Mouse (Mus musculus): ENCODE data around the gene Fhit.

The Fhit gene

GRCm38 (mm10) chr14:10710796-10711311 lies 451.0 kb downstream of the Fhit start:
- in situ Hi-C loops (cut with MboI), result no loop called here

- in situ Hi-C loops (cut with MboI), result no loop called here
Observed at GRCm38 (mm10) chr14:10701707-10702106, 460.1 kb downstream of the Fhit start.

DNA sequence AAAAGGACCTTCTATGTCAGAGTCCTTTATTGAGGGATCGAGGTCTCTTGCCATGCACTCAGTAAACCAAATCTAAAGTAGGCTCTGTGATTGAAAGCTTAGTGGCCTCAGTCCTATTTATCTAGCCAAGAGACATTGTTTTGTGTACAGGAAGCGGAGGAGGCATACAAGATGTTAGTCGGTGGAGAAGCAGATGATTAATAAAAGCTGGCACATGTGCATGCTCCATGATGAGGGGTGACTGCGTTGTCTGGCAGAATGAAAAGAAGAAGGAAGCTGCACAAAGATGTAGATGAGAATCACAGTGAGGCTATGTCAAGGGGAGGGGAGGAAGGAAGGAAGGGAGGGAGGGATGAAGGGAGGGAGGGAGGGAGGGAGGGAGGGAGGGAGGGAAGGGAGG lies 481.8 kb downstream of the Fhit start:
- in situ Hi-C loops (cut with MboI), result no loop called here

GRCm38 (mm10) chr14:10679638-10680037 lies 482.2 kb downstream of the Fhit start:
- in situ Hi-C loops (cut with MboI), result no loop called here

DNA sequence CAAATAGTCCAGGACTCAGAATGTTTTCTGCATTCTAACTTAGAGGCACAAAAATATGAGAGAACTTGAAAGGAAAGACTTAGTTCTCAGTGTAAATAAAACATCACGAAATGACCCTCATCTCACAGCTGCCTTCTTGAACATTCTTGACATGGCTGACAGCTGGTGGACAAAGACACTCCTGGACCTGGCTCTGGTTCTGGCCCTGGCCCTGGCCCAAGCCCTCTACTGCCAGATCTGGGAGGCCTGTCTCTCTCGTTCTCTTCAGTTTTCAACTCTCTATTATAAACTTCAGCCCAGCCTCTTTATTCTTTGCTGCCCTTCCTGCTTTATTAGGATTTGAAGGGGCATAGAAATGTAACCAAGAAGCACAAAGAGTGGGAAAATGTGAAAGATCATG lies 484.2 kb downstream of the Fhit start:
- in situ Hi-C loops (cut with MboI), result no loop called here

GRCm38 (mm10) chr14:10660247-10660646 lies 501.6 kb downstream of the Fhit start:
- in situ Hi-C loops (cut with MboI), result no loop called here

GRCm38 (mm10) chr14:10659326-10659725 lies 502.5 kb downstream of the Fhit start:
- in situ Hi-C loops (cut with MboI), result no loop called here

GRCm38 (mm10) chr14:10658219-10658618 lies 503.6 kb downstream of the Fhit start:
- in situ Hi-C loops (cut with MboI), result no loop called here

GRCm38 (mm10) chr14:10657364-10657763 lies 504.5 kb downstream of the Fhit start:
- in situ Hi-C loops (cut with MboI), result no loop called here

DNA sequence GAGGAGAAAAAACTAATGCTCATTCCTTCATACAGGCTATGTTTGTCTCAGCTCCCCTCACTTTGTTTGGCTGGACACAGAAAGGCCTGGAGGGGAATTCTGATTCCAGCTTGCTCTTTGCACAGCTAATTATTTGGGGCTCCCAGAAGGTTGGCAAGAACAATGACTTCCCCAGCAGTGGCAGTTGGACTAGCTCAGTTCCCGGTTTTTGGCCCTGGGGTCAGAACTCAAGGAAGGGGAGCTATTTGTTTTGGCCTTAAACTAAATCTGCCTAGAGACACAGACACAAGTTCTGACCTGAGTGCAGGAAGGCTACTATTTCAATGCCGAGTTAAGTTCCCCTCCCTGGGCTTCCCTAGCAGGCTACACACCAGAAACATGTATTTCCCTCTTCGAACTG lies 506.0 kb downstream of the Fhit start:
- in situ Hi-C loops (cut with MboI), result no loop called here

- in situ Hi-C loops (cut with MboI), result no loop called here
Observed at GRCm38 (mm10) chr14:10647832-10648231, 514.0 kb downstream of the Fhit start.

GRCm38 (mm10) chr14:10631783-10632182 lies 530.1 kb downstream of the Fhit start:
- in situ Hi-C loops (cut with MboI), result no loop called here

- in situ Hi-C loops (cut with MboI), result no loop called here
Observed at GRCm38 (mm10) chr14:10630831-10631360, 530.9 kb downstream of the Fhit start.

DNA sequence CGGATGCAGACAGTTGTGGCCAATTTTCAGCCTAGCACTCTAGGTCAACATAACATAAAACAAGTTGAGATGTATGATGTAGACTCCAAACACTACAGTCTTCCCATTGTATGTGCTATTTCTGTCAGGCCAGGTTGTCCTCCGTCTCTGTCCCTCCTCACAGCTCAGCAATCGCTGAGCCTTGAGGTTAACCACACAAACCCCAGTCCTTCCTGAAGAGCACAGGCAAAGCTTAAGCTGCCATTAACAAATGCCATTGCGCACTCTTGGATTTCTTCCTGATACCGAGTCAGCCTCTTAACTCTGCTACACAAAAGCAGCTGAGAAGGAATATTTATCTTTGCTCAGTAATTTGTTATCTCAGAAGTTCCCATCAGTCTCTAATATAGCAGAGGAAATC lies 568.4 kb downstream of the Fhit start:
- in situ Hi-C loops (cut with MboI), result no loop called here

DNA sequence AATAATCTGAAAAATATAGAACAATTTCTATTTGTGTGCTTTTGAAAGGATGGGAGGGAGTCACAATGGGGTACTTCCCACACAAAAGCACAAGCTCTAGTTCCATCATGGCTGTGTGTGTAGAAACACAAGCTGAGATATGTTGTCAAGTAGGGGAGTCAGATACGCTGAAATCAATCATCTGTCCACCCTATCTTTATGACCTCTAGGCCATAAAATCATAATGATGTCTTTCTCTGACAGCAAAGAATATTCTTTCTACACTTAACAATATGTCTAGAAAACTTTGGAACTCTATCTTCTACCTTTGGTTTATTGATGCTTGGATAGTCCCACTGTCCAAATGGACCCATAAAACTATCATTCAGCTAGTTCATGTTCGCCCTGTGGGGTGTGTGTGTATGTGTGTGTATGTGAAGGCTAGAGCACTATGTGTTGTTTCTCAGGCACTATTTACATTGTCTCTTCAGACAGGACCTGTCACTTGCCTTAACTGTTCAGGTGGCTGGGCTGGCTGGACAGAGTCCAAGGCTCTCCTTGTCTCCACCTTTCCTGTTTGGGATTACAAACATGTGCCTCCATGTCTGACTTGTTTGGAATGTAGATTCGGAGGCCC lies 592.8 kb downstream of the Fhit start:
- in situ Hi-C loops (cut with MboI), result no loop called here

- in situ Hi-C loops (cut with MboI), result no loop called here
Observed at GRCm38 (mm10) chr14:10567771-10568170, 594.1 kb downstream of the Fhit start.

- in situ Hi-C loops (cut with MboI), result no loop called here
Observed at GRCm38 (mm10) chr14:10554755-10555154, 607.1 kb downstream of the Fhit start.

DNA sequence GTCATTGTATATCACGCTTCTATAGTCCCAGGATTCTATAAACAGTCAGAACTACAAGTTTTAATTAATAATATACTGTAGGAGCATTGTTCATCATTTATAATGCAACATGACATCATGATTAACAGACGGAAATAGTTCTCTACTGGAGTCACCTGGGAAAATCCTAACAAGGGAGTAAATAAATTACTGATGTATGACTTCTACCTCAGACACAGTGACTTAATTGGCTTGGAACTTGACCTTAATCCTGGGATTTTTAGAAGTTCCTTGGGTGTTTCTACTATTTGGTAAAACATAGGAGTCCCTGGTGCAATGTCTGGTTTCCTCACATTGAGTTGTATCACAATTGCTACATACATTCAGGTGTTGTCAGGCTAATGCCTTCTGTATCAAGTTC lies 613.2 kb downstream of the Fhit start:
- in situ Hi-C loops (cut with MboI), result no loop called here

GRCm38 (mm10) chr14:10545916-10546315 lies 615.9 kb downstream of the Fhit start:
- in situ Hi-C loops (cut with MboI), result no loop called here

DNA sequence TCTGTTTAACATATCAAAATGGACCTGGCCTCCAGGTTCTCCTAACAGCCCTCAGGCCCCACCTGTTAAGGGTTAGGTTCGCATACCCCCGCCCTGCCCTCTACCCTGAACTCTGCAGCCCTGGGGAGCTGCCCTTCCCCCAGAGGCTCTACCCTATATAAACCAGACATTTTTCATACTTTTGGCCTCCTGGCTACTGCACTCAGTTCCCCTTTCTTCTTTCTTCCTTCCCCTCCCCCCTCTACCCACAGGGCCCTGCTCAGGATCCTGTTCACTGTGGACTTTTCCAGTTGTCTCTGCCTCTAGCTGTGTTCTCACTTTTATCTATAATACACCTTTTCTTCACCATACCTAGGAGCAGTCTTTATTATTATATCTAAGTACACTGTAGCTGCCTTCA lies 627.0 kb downstream of the Fhit start:
- in situ Hi-C loops (cut with MboI), result no loop called here

DNA sequence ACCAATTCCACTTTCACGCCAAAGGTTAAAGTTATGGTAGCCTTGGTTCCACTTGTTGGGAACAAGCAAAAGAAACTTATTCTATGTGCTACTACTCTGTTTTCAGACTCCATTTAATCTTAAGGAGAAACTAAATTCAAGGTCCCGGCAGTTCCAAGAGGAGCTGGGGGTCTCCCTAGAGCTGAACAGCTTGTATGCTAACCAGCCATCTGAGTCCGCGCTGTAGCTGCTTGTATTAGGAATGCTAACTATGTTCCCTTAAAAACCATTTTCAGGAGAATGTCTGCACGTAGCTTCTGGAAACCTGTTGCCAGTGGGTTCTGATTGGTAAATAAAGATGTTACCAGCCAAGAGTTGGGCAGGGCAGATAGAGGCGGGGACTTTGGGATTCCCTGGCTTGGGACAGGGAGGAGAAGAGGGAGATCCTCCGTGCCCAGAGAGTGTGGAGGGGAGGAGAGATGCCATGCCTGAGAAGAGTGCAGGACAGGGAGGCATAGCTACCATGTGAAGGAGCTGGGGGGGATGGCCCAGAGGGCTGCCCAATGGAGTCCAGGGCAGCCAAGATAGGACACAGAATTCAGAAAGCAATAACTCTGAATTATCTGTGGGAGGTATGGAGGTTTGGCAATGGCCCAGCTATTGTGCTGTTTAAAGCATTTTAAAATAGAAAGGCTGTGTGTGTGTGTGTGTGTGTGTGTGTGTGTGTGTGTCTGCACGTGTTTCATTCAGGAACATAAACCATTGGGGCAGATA lies 629.9 kb downstream of the Fhit start:
- in situ Hi-C loops (cut with MboI), result no loop called here

DNA sequence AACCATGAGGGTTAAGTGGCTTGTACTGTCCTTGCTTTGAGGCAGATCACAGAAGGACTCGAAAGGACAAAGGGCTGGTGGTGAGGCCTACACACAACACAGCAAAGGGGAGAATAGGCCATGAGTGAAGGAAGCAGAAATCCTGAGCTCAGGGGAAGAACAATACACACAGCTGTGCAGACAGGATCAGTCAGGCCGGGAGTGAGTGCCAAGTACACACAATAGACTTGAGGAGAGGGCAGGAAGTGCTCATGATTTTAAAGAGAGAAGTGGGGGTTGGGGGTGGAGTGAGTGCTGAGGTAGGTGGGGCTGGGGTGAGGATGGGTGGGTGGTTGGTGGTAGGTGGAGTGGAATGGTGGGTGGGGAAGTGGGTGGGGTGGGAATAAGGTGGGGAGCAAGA lies 635.0 kb downstream of the Fhit start:
- in situ Hi-C loops (cut with MboI), result no loop called here

- in situ Hi-C loops (cut with MboI), result no loop called here
Observed at GRCm38 (mm10) chr14:10525786-10526185, 636.0 kb downstream of the Fhit start.
